ENCODE assay signal across 12 mouse cellular contexts in the genomic region with DNA sequence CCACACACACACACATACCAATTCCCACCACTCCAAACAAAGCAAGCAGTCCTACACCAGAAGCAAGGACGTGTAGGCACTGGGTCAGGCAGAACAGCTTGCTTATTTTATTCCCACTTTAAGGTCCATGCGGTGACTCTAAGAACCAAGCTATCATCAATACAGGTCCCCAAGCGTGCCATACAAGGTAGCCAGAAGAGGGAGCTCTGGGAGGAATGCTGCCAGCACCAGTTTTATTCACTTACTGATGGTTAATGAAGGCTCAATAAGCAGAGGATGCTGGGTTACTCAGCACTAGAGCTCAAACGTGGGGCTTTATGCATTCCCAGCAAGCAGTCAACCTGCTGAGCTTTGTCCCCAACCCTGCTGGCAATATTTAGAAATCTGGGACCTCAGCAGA.
DNase-seq lines count a peak whose midpoint lies in the region; ATAC-seq and TF ChIP-seq lines count a peak whose summit lies in the region.
"Had no signal": no experiment of that assay in that cellular context is flagged by ENCODE, and none has a peak within 500 bp of the region (broad histone marks: within the 10 kb centered on the region; RNA-seq: fewer than 3 reads in every experiment).

No protein-coding gene starts in this region.

- no peaks in the 10 kb centered on the region for H3K9me3 ChIP-seq in kidney, postnatal 0 days (replicated peaks; ENCODE audit: low read length)
- no peaks in the 10 kb centered on the region for H3K9me3 ChIP-seq in embryonic facial prominence, embryonic 11.5 days (replicated peaks; ENCODE audit: control insufficient read depth, low read length)
- H3K9me3 ChIP-seq in forebrain, embryonic 12.5 days, result no peaks in the 10 kb centered on the region
- H3K9me3 ChIP-seq: heart, embryonic 10.5 days; lung, embryonic 15.5 days had no signal

- H3K27me3 ChIP-seq in kidney, postnatal 0 days (ENCODE audit: insufficient read depth, low read length), result no peaks in the 10 kb centered on the region
- H3K27me3 ChIP-seq in embryonic facial prominence, embryonic 11.5 days (ENCODE audit: control insufficient read depth, insufficient read depth, low read length), result no peaks in the 10 kb centered on the region
- H3K27me3 ChIP-seq in forebrain, embryonic 12.5 days, result no peaks in the 10 kb centered on the region
- H3K27me3 ChIP-seq: lung, embryonic 15.5 days had no signal

- no peaks in the 10 kb centered on the region for H3K4me1 ChIP-seq in kidney, postnatal 0 days (replicated peaks; ENCODE audit: insufficient read depth, low read length)
- no peaks in the 10 kb centered on the region for H3K4me1 ChIP-seq in embryonic facial prominence, embryonic 11.5 days (ENCODE audit: control insufficient read depth, insufficient read depth, low read length)
- H3K4me1 ChIP-seq in forebrain, embryonic 12.5 days, result no peaks in the 10 kb centered on the region
- H3K4me1 ChIP-seq: heart, embryonic 10.5 days; lung, embryonic 15.5 days had no signal

- H3K4me3 ChIP-seq in kidney, postnatal 0 days (replicated peaks; ENCODE audit: low read depth, low read length), result no peak overlapping the region
- H3K4me3 ChIP-seq in embryonic facial prominence, embryonic 11.5 days (ENCODE audit: low read depth, low read length), result no peak overlapping the region
- H3K4me3 ChIP-seq in forebrain, embryonic 12.5 days (replicated peaks), result no peak overlapping the region
- H3K4me3 ChIP-seq: heart, embryonic 10.5 days; lung, embryonic 15.5 days had no signal

- no peak overlapping the region for H3K4me2 ChIP-seq in kidney, postnatal 0 days (ENCODE audit: low read length)
- no peak overlapping the region for H3K4me2 ChIP-seq in embryonic facial prominence, embryonic 11.5 days (ENCODE audit: low read depth, low read length)
- H3K4me2 ChIP-seq in forebrain, embryonic 12.5 days, result no peak overlapping the region
- H3K4me2 ChIP-seq: lung, embryonic 15.5 days had no signal

- H3K36me3 ChIP-seq in kidney, postnatal 0 days (ENCODE audit: insufficient read depth, low read length), result peaks cover 8% of the 10 kb centered on the region; the same call in 1 of the 2 replicates
- H3K36me3 ChIP-seq in embryonic facial prominence, embryonic 11.5 days (replicated peaks; ENCODE audit: control insufficient read depth, insufficient read depth, low read depth, low read length), result no peaks in the 10 kb centered on the region
- no peaks in the 10 kb centered on the region for H3K36me3 ChIP-seq in forebrain, embryonic 12.5 days (replicated peaks)
- H3K36me3 ChIP-seq: heart, embryonic 10.5 days had no signal

- peak; percentile 60 for TF ChIP-seq CTCF in kidney, postnatal 0 days (IDR thresholded peaks at IDR 0.05; ENCODE audit: low read depth)

- ATAC-seq in kidney, postnatal 0 days (replicated peaks; ENCODE audit: low FRiP score, low read depth), result no peak
- ATAC-seq in embryonic facial prominence, embryonic 11.5 days (replicated peaks; ENCODE audit: insufficient number of reproducible peaks, low FRiP score, low TSS enrichment, low read depth), result no peak
- no peak for ATAC-seq in forebrain, embryonic 12.5 days (ENCODE audit: low FRiP score)
- ATAC-seq: activated CD4-positive, CD25-positive, alpha-beta regulatory T cell, adult 4 months had no signal

- no peak overlapping the region for H3K27ac ChIP-seq in kidney, postnatal 0 days
- H3K27ac ChIP-seq in embryonic facial prominence, embryonic 11.5 days (replicated peaks; ENCODE audit: low read depth, low read length), result no peak overlapping the region
- H3K27ac ChIP-seq in forebrain, embryonic 12.5 days, result no peak overlapping the region
- H3K27ac ChIP-seq: heart, embryonic 10.5 days; lung, embryonic 15.5 days had no signal

- WGBS in kidney, postnatal 0 days, result 23% methylated on average over 4 of the region's 4 CpGs
- WGBS in embryonic facial prominence, embryonic 11.5 days, result 29% methylated on average over 4 of the region's 4 CpGs
- WGBS in forebrain, embryonic 12.5 days, result 27% methylated on average over 4 of the region's 4 CpGs

- peak; percentile 49 for DNase-seq in kidney, postnatal 0 days (ENCODE audit: low spot score)
- DNase-seq in kidney, adult 8-10 months, result no peak
- DNase-seq in 416B (ENCODE audit: low read depth), result peak; percentile 25
- DNase-seq in ES-CJ7 (ENCODE audit: low read depth, low spot score), result peak; percentile 48
- peak; percentile 39 for DNase-seq in embryonic facial prominence, embryonic 11.5 days (ENCODE audit: low spot score)
- no peak for DNase-seq in yolk sac, embryonic 10.5 days (ENCODE audit: low spot score)
- DNase-seq: right cerebral cortex, postnatal 4 days; thymus, adult 18-20 months had no signal

- H3K9ac ChIP-seq in kidney, postnatal 0 days (ENCODE audit: low read depth, low read length), result no peak overlapping the region
- no peak overlapping the region for H3K9ac ChIP-seq in embryonic facial prominence, embryonic 11.5 days (replicated peaks; ENCODE audit: low read length)
- no peak overlapping the region for H3K9ac ChIP-seq in forebrain, embryonic 12.5 days
- H3K9ac ChIP-seq: lung, embryonic 15.5 days had no signal

Comparison
In these comparisons a context has a peak if more than half of its experiments do, and no peak if none do; other contexts are left out.
1. DNase-seq: peak in kidney, postnatal 0 days (single experiment), 416B (single experiment), ES-CJ7 (single experiment) and embryonic facial prominence, embryonic 11.5 days (single experiment); none in kidney, adult 8-10 months (0 of 2) and yolk sac, embryonic 10.5 days (single experiment).